Mouse (Mus musculus) hindbrain, embryonic 16.5 days (tissue): ENCODE measurements around the gene Bcl6. TPM values are rescaled to one million over a fixed set of nuclear protein-coding genes. Genes with fewer than 3 reads are reported as not detected.

Experiments used
- ATAC-seq: fragments of 200-750 bp; cut with Nextera tagmentation; 2 replicates; pipeline ENCODE4 v1.8.0; 2017; ENCODE audit warnings: moderate TSS enrichment, moderate library complexity
- H3K27ac ChIP-seq: fragments of 300-500 bp; sonication (generic); 2 replicates; pipeline ENCODE4 v1.5.1; 2014; ENCODE audit warnings: low read depth, mild to moderate bottlenecking, control low read depth, low read length, moderate library complexity
- H3K27me3 ChIP-seq: fragments of 300-500 bp; sonication (generic); replicated peaks from 2 replicates; pipeline ENCODE4 v1.6.1; 2014; ENCODE audit warnings: low read length; ENCODE audit not compliant: control insufficient read depth, insufficient read depth
- H3K36me3 ChIP-seq: fragments of 300-500 bp; sonication (generic); 2 replicates; pipeline ENCODE4 v1.6.1; 2014; ENCODE audit warnings: mild to moderate bottlenecking, low read length, moderate library complexity, mixed read lengths; ENCODE audit not compliant: control insufficient read depth, insufficient read depth
- H3K4me1 ChIP-seq: fragments of 300-500 bp; sonication (generic); 2 replicates; pipeline ENCODE4 v1.6.1; 2014; ENCODE audit warnings: low read depth, low read length; ENCODE audit not compliant: control insufficient read depth, insufficient read depth
- H3K4me2 ChIP-seq: fragments of 300-500 bp; sonication (generic); 2 replicates; pipeline ENCODE4 v1.6.1; 2014; ENCODE audit warnings: mild to moderate bottlenecking, low read length, control low read depth, moderate library complexity
- H3K4me3 ChIP-seq: fragments of 300-500 bp; sonication (generic); 2 replicates; pipeline ENCODE4 v1.5.1; 2014; ENCODE audit warnings: mild to moderate bottlenecking, low read length, control low read depth, moderate library complexity
- H3K9ac ChIP-seq: fragments of 300-500 bp; sonication (generic); 2 replicates; pipeline ENCODE4 v1.6.1; 2014; ENCODE audit warnings: low read depth, mild to moderate bottlenecking, control low read depth, low read length, moderate library complexity
- H3K9me3 ChIP-seq: fragments of 300-500 bp; sonication (generic); 2 replicates; pipeline ENCODE4 v1.6.1; 2014; ENCODE audit warnings: mild to moderate bottlenecking, low read length, moderate library complexity; ENCODE audit not compliant: control insufficient read depth
- WGBS: fragments of 180-500 bp; shearing (Covaris S2); extraction: QIAGEN DNeasy Blood & Tissue Kit; methylation state at CpG from one replicate; pipeline ENCODE4 v1.1.7; 2014; 5-methylcytosine and 5-hydroxymethylcytosine counted together
- polyA plus RNA-seq: library from polyadenylated mRNA; unstranded; fragments of >200 nt; fragmentation: Nextera tagmentation; extraction: Ambion mirVana; gene quantifications from 2 replicates; pipeline ENCODE4 v1.2.1, GENCODE M21; 2015

The Bcl6 gene
- polyA plus RNA-seq, 1 experiment from 2014 or later: 0.79 TPM

- H3K4me3 ChIP-seq: no peak overlapping the region
- peaks cover 3% of the 10 kb centered on the region; the same call in 1 of the 2 replicates for H3K4me1 ChIP-seq
- no peak overlapping the region for H3K9ac ChIP-seq
- H3K36me3 ChIP-seq: no peaks in the 10 kb centered on the region
- H3K27ac ChIP-seq: no peak overlapping the region
- H3K27me3 ChIP-seq: 0 out of 2 replicates have a peak, but pooled peaks cover 2% of the 10 kb centered on the region
- no peaks in the 10 kb centered on the region for H3K9me3 ChIP-seq
- no peak overlapping the region for H3K4me2 ChIP-seq
- 0 out of 2 replicates have a peak, but pooled peaks have one; percentile 30 for ATAC-seq
- WGBS: 81% methylated on average over 4 of the region's 4 CpGs
Measured at GRCm38 (mm10) chr16:23952101-23952727, 36.4 kb downstream of the Bcl6 start.

DNA sequence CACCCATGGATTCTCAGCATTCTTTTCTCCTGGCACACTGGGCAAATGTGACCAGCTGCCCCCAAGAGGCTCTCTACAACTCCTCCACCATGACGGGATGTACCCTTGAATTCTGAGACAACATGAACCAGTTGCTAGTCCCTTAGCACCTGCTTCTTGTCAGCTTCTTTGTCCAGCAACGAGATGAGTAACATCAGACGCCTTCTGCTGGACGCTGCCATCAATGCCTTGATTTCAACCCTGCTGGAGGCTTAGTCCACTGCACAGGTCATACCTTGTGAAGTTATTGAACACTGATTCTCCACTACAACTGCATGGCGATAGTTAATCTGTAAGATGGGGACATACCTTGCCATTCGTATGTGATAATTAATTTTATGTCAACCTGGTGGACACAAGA is 41.0 kb downstream of the Bcl6 start:
- WGBS: 93% methylated on average over 6 of the region's 6 CpGs

GRCm38 (mm10) chr16:23944801-23945200 is 43.9 kb downstream of the Bcl6 start:
- Histone ChIP-seq H3K36me3 (no peaks in the 10 kb centered on the region), H3K27me3 (no peaks in the 10 kb centered on the region), H3K27ac (no peak overlapping the region), H3K9ac (no peak overlapping the region), H3K4me3 (no peak overlapping the region), H3K9me3 (no peaks in the 10 kb centered on the region), H3K4me1 (no peaks in the 10 kb centered on the region), H3K4me2 (no peak overlapping the region)
- WGBS: 42% methylated on average over 3 of the region's 3 CpGs
- no peak for ATAC-seq

More for the DNA sequence above, 41.0 kb downstream of the Bcl6 start:
- ATAC-seq: no peak
- Histone ChIP-seq H3K4me2 (no peak overlapping the region), H3K27me3 (0 out of 2 replicates have a peak, but pooled peaks cover 2% of the 10 kb centered on the region), H3K4me1 (no peaks in the 10 kb centered on the region), H3K9me3 (no peaks in the 10 kb centered on the region), H3K27ac (no peak overlapping the region), H3K4me3 (no peak overlapping the region), H3K9ac (no peak overlapping the region), H3K36me3 (no peaks in the 10 kb centered on the region)

GRCm38 (mm10) chr16:23934397-23934796 is 54.3 kb downstream of the Bcl6 start:
- ATAC-seq: no peak
- no peaks in the 10 kb centered on the region for H3K9me3 ChIP-seq
- H3K9ac ChIP-seq: no peak overlapping the region
- H3K36me3 ChIP-seq: no peaks in the 10 kb centered on the region
- H3K4me2 ChIP-seq: no peak overlapping the region
- H3K27me3 ChIP-seq: no peaks in the 10 kb centered on the region
- H3K27ac ChIP-seq: no peak overlapping the region
- 77% methylated on average over 2 of the region's 2 CpGs for WGBS
- H3K4me1 ChIP-seq: no peaks in the 10 kb centered on the region
- no peak overlapping the region for H3K4me3 ChIP-seq

DNA sequence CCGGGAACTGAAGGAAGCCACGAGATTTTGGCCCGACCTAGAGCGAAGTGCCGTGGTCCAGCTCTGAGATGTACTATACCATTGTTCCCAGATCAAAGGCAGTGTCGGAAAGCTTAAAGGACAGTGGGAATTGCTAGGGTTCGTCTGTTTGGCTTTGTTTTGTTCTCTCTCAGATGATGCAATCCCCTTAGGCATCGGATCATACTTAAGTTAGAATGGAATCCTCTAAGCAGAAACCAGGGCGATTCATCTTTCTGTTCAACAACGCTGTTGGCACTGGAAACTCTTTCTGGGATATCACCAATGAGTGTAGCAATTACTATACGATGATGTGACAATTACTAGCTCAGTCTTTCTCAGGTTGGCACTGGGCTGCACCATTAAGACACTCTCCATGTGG is 56.4 kb downstream of the Bcl6 start, which contains the start of gene Rtp2:
Rtp2 (minus strand) TSS at position 101 of the 400 bp plus-strand sequence.
- H3K27ac ChIP-seq: no peak within 1 kb of the TSS
- no peak within 1 kb of the TSS for H3K4me2 ChIP-seq
- H3K9ac ChIP-seq: no peak within 1 kb of the TSS
- no peak within 1 kb of the TSS for H3K4me3 ChIP-seq
- H3K27me3 ChIP-seq: no peaks in the 10 kb centered on the region
- WGBS: 76% methylated on average over 11 of the region's 11 CpGs
- H3K4me1 ChIP-seq: no peaks in the 10 kb centered on the region
- H3K9me3 ChIP-seq: no peaks in the 10 kb centered on the region
- no peak for ATAC-seq
- H3K36me3 ChIP-seq: no peaks in the 10 kb centered on the region

- Histone ChIP-seq H3K27ac (no peak overlapping the region), H3K4me1 (no peaks in the 10 kb centered on the region), H3K9ac (no peak overlapping the region), H3K36me3 (no peaks in the 10 kb centered on the region), H3K9me3 (no peaks in the 10 kb centered on the region), H3K4me3 (no peak overlapping the region), H3K27me3 (no peaks in the 10 kb centered on the region), H3K4me2 (no peak overlapping the region)
- ATAC-seq: no peak
- WGBS: 70% methylated on average over 18 of the region's 18 CpGs
Measured at GRCm38 (mm10) chr16:23931275-23931674, 57.4 kb downstream of the Bcl6 start.

GRCm38 (mm10) chr16:23930426-23931073 is 58.1 kb downstream of the Bcl6 start:
- Histone ChIP-seq H3K36me3 (no peaks in the 10 kb centered on the region), H3K9ac (no peak overlapping the region), H3K4me3 (no peak overlapping the region), H3K27ac (no peak overlapping the region), H3K4me1 (no peaks in the 10 kb centered on the region), H3K27me3 (no peaks in the 10 kb centered on the region), H3K4me2 (no peak overlapping the region), H3K9me3 (no peaks in the 10 kb centered on the region)
- ATAC-seq: no peak
- WGBS: 90% methylated on average over 3 of the region's 3 CpGs

DNA sequence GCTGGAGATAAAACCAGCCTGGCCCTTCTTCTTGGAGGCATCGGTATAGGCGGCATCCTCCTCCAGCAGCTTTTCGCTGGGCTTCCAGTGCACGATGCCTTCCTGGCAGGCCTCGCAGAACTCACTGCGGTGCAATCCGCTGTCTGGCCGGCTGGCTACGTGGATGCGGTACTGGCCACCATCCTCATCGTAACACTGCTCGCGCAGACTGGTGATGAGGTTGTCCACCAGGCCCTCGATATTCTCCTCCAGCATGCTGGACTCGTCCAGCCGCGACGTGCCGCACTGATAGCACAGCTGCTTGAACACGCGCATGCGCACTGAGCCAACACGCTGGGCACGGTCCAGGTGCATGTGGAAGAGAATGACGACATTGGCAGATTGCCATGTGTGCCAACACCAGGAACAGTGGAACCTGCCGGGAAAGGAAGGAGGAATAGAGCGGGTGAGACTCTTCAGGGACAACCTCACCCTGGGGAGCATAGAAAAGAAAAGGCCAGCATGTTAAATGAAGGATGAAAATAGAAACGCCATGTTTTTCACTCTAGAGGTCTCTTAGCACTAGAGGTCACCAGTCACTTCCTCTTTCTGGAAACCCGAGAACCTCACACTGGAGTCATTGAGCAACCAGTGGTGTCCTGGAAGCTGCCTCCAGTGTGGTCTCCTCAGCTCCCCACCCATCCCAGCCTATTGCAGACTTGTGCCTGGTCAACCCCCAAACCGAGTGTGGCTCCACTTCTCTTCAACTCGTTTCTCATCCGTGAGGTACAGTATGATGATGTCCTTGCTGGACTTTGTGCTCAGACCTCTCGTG is 61.1 kb downstream of the Bcl6 start:
- no peak overlapping the region for H3K4me3 ChIP-seq
- H3K27ac ChIP-seq: no peak overlapping the region
- no peaks in the 10 kb centered on the region for H3K9me3 ChIP-seq
- no peak for ATAC-seq
- no peak overlapping the region for H3K9ac ChIP-seq
- no peak overlapping the region for H3K4me2 ChIP-seq
- no peaks in the 10 kb centered on the region for H3K36me3 ChIP-seq
- WGBS: 92% methylated on average over 33 of the region's 33 CpGs
- H3K27me3 ChIP-seq: no peaks in the 10 kb centered on the region
- no peaks in the 10 kb centered on the region for H3K4me1 ChIP-seq

DNA sequence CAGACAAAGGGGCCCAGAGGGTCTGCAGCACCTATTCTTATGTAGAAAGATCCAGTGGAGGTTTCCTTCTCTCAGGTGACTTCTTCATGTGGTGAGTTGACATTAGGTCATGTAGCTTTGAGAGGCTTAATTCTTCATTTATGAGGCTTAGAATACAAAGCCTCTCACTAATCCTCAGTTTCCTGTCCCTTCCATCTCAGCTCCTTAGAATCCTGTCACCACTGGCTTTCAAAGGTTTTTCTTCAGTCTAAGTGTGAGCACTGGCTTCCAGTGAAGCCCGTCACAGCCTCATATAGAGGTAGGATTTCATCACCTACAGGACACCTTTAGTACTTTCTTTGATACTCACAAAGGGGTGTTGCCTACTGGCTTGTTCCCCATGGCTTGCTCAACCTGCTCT is 65.7 kb downstream of the Bcl6 start:
- Histone ChIP-seq H3K4me3 (no peak overlapping the region), H3K27ac (no peak overlapping the region), H3K4me2 (no peak overlapping the region), H3K9ac (no peak overlapping the region), H3K9me3 (no peaks in the 10 kb centered on the region), H3K4me1 (no peaks in the 10 kb centered on the region), H3K36me3 (no peaks in the 10 kb centered on the region), H3K27me3 (no peaks in the 10 kb centered on the region)
- no peak for ATAC-seq
- WGBS: 89% methylated on average over 1 of the region's 1 CpGs
